Mouse (Mus musculus) fibroblast of lung, adult 2 months (primary cell): Measurements from ENCODE around the gene Ugt1a5.

Experiments
- DNase-seq: peaks from one replicate; pipeline ENCODE4 v3.0.0-alpha.2; 2011; ENCODE audit warnings: low read depth

Ugt1a5 gene

GRCm38 (mm10) chr1:88240072-88240471 lies 74.3 kb downstream of the Ugt1a5 start:
- DNase-seq = no peak

GRCm38 (mm10) chr1:88240579-88240978 lies 74.8 kb downstream of the Ugt1a5 start:
- no peak for DNase-seq

GRCm38 (mm10) chr1:88243861-88244260 lies 78.0 kb downstream of the Ugt1a5 start:
- no peak for DNase-seq

GRCm38 (mm10) chr1:88245881-88246280 lies 80.1 kb downstream of the Ugt1a5 start:
- no peak for DNase-seq

- DNase-seq = no peak
These were observed 80.6 kb downstream of the Ugt1a5 start for GRCm38 (mm10) chr1:88246386-88246785.

GRCm38 (mm10) chr1:88247660-88248059 lies 81.8 kb downstream of the Ugt1a5 start:
- no peak for DNase-seq

GRCm38 (mm10) chr1:88248658-88249057 lies 82.8 kb downstream of the Ugt1a5 start:
- no peak for DNase-seq

- DNase-seq = no peak
These were observed 83.8 kb downstream of the Ugt1a5 start for GRCm38 (mm10) chr1:88249596-88249995.

GRCm38 (mm10) chr1:88250023-88250422 lies 84.2 kb downstream of the Ugt1a5 start:
- DNase-seq = no peak

- DNase-seq = no peak
These were observed 87.3 kb downstream of the Ugt1a5 start for GRCm38 (mm10) chr1:88253106-88253505.

GRCm38 (mm10) chr1:88253540-88253939 lies 87.7 kb downstream of the Ugt1a5 start:
- DNase-seq = no peak

- DNase-seq = no peak
These were observed 89.1 kb downstream of the Ugt1a5 start for GRCm38 (mm10) chr1:88254793-88255465.

GRCm38 (mm10) chr1:88255466-88255857 lies 89.7 kb downstream of the Ugt1a5 start:
- DNase-seq = no peak

GRCm38 (mm10) chr1:88255989-88256754 lies 90.4 kb downstream of the Ugt1a5 start:
- no peak for DNase-seq

- no peak for DNase-seq
These were observed 91.3 kb downstream of the Ugt1a5 start for GRCm38 (mm10) chr1:88256886-88257663.

- no peak for DNase-seq
These were observed 91.9 kb downstream of the Ugt1a5 start for GRCm38 (mm10) chr1:88257681-88258080.

GRCm38 (mm10) chr1:88258361-88258760 lies 92.5 kb downstream of the Ugt1a5 start:
- DNase-seq = no peak

GRCm38 (mm10) chr1:88258881-88259642 lies 93.2 kb downstream of the Ugt1a5 start:
- DNase-seq = no peak

GRCm38 (mm10) chr1:88259643-88260024 lies 93.8 kb downstream of the Ugt1a5 start:
- no peak for DNase-seq

GRCm38 (mm10) chr1:88260114-88260513 lies 94.3 kb downstream of the Ugt1a5 start:
- DNase-seq = no peak

- no peak for DNase-seq
These were observed 95.0 kb downstream of the Ugt1a5 start for GRCm38 (mm10) chr1:88260604-88261377.
